Mouse (Mus musculus): ENCODE measurements around the gene Gabarapl2.

DNA sequence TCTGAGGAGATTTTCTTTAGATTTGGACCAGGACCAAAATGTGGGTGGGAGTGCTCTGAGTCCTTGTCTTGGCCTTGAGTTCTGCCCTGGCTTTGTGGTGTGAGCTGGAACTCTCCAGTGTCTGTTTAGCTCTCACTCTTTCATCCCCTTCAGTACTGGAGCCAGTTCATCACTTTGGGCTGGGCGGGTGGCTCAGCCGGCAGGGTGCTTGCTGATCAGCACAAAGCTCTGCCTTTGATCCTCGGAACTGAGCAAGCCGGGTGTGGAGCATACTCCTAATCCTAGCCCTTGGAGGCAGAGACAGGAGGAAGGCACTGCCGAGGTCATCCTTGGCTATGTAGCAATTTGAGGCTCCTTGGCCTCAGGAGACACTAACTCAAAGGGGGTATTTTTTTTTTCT lies 28.5 kb downstream of the Gabarapl2 start:
- TF ChIP-seq POLR2A (IDR thresholded peaks at IDR 0.05; ENCODE audit: borderline replicate concordance, low read depth, low read length): no peak
- TF ChIP-seq CTCF (IDR thresholded peaks at IDR 0.05; ENCODE audit: low read depth, low read length): no peak
